In genomic region chr14:79677108-79677753, GRCm38 (mm10) we compare ENCODE assay signal across 11 mouse cellular contexts. TPM values are rescaled to one million over a fixed set of nuclear protein-coding genes. Genes with fewer than 3 reads are reported as not detected.
A peak's percentile ranks its signal among the peaks of the same experiment; 100 is the strongest.
DNase-seq lines count a peak whose midpoint lies in the region; ATAC-seq and TF ChIP-seq lines count a peak whose summit lies in the region.
"Had no signal": no experiment of that assay in that cellular context is flagged by ENCODE, and none has a peak within 500 bp of the region (broad histone marks: within the 10 kb centered on the region; RNA-seq: fewer than 3 reads in every experiment).

No protein-coding gene starts in this region.

- no peak overlapping the region for H3K4me3 ChIP-seq in lung, embryonic 14.5 days (ENCODE audit: low read depth, low read length)
- no peak overlapping the region for H3K4me3 ChIP-seq in limb, embryonic 14.5 days (replicated peaks; ENCODE audit: low read length)
- H3K4me3 ChIP-seq: erythroblast, embryonic 14.5 days had no signal

- 49% methylated on average over 15 of the region's 15 CpGs for WGBS in lung, embryonic 14.5 days
- 44% methylated on average over 15 of the region's 15 CpGs for WGBS in limb, embryonic 14.5 days

- no peak overlapping the region; the same call in 1 of the 2 replicates for H3K27ac ChIP-seq in lung, embryonic 14.5 days (ENCODE audit: low read depth)
- H3K27ac ChIP-seq in limb, embryonic 14.5 days (replicated peaks; ENCODE audit: low read depth, low read length) = peak overlapping the region; percentile 87

- ATAC-seq in frontal cortex, adult (ENCODE audit: low TSS enrichment) = peak; percentile 69
- no peak for ATAC-seq in lung, embryonic 14.5 days (ENCODE audit: insufficient read depth)
- peak; percentile 85 for ATAC-seq in limb, embryonic 14.5 days (ENCODE audit: low FRiP score, low read depth)

- no peaks in the 10 kb centered on the region for H3K4me1 ChIP-seq in lung, embryonic 14.5 days (ENCODE audit: insufficient read depth)
- peaks cover 18% of the 10 kb centered on the region; the same call in 1 of the 2 replicates for H3K4me1 ChIP-seq in limb, embryonic 14.5 days (ENCODE audit: control insufficient read depth, insufficient read depth, low read length)

- H3K9me3 ChIP-seq in lung, embryonic 14.5 days (ENCODE audit: low read depth, low read length) = no peaks in the 10 kb centered on the region
- H3K9me3 ChIP-seq in limb, embryonic 14.5 days (ENCODE audit: control insufficient read depth, low read length) = no peaks in the 10 kb centered on the region

- no peak for TF ChIP-seq POLR2A in limb, embryonic 14.5 days (IDR thresholded peaks at IDR 0.05; ENCODE audit: borderline replicate concordance, extremely low read depth, insufficient read depth, insufficient read length)

- no peak for TF ChIP-seq CTCF in lung, embryonic 14.5 days (IDR thresholded peaks at IDR 0.05; ENCODE audit: low read depth)

- H3K9ac ChIP-seq in lung, embryonic 14.5 days = no peak overlapping the region
- H3K9ac ChIP-seq in limb, embryonic 14.5 days (ENCODE audit: low read depth, low read length, severe bottlenecking) = 0 out of 2 replicates have a peak overlapping the region, but pooled peaks have one; percentile 25

- H3K27me3 ChIP-seq in lung, embryonic 14.5 days (ENCODE audit: insufficient read depth, low read length) = no peaks in the 10 kb centered on the region
- H3K27me3 ChIP-seq in limb, embryonic 14.5 days (ENCODE audit: control insufficient read depth, insufficient read depth, low read length) = no peaks in the 10 kb centered on the region

- peak overlapping the region; percentile 34 for H3K4me2 ChIP-seq in lung, embryonic 14.5 days
- H3K4me2 ChIP-seq in limb, embryonic 14.5 days (replicated peaks; ENCODE audit: low read depth, low read length, severe bottlenecking) = peak overlapping the region; percentile 27

- H3K36me3 ChIP-seq in lung, embryonic 14.5 days (ENCODE audit: insufficient read depth) = no peaks in the 10 kb centered on the region
- H3K36me3 ChIP-seq in limb, embryonic 14.5 days (ENCODE audit: control insufficient read depth, insufficient read depth, low read length) = no peaks in the 10 kb centered on the region

- no peak for DNase-seq in frontal cortex, postnatal 36 days (ENCODE audit: low spot score in 2 of 2)
- DNase-seq in lung, embryonic 14.5 days = no peak
- no peak for DNase-seq in lung, postnatal 14 days
- peak; percentile 69 for DNase-seq in embryo, embryonic 10.5 days (ENCODE audit: low spot score)
- peak; percentile 80 for DNase-seq in limb, embryonic 14.5 days (ENCODE audit: low spot score)
- no peak for DNase-seq in left cerebral cortex, adult 11 months (ENCODE audit: low spot score)
- no peak for DNase-seq in urinary bladder, postnatal 10 days (ENCODE audit: low spot score)
- DNase-seq: kidney, postnatal 10 days had no signal

RNA-seq across cellular contexts. Expression of gene Cnmd, which starts 15.3 kb away (rescaled TPM):
- 13.4 and 13.7 TPM in 2 replicates for polyA plus RNA-seq in lung, embryonic 14.5 days (2014; fragmentation: Nextera tagmentation; extraction: Ambion mirVana)
- polyA plus RNA-seq in limb, embryonic 14.5 days (2012; rRNA removed) = 324 and 384 TPM in 2 replicates
- polyA plus RNA-seq in limb, embryonic 14.5 days (2014; fragmentation: Nextera tagmentation; extraction: Ambion mirVana) = 169 and 199 TPM in 2 replicates
- polyA plus RNA-seq: C2C12; erythroblast, embryonic 14.5 days had no signal

Comparison
In these comparisons a context has a peak if more than half of its experiments do, and no peak if none do; other contexts are left out.
1. DNase-seq: peak in embryo, embryonic 10.5 days (single experiment) and limb, embryonic 14.5 days (single experiment); none in frontal cortex, postnatal 36 days (0 of 2), lung, embryonic 14.5 days (single experiment), lung, postnatal 14 days (single experiment), left cerebral cortex, adult 11 months (single experiment) and urinary bladder, postnatal 10 days (single experiment).
2. RNA of gene Cnmd, which starts 15.3 kb away (polyA plus RNA-seq): 169 to 384 TPM in limb, embryonic 14.5 days; 13.4 to 13.7 TPM in lung, embryonic 14.5 days; every median in the first group is over 10 times any median in the second.